Mouse (Mus musculus): Measurements from ENCODE around the gene Nup93.
"Not testable (repeated sequence)": the region's sequence is repeated elsewhere in the genome, so short reads cannot be mapped to it uniquely, and the experiment has no call there.

Gene Nup93

DNA sequence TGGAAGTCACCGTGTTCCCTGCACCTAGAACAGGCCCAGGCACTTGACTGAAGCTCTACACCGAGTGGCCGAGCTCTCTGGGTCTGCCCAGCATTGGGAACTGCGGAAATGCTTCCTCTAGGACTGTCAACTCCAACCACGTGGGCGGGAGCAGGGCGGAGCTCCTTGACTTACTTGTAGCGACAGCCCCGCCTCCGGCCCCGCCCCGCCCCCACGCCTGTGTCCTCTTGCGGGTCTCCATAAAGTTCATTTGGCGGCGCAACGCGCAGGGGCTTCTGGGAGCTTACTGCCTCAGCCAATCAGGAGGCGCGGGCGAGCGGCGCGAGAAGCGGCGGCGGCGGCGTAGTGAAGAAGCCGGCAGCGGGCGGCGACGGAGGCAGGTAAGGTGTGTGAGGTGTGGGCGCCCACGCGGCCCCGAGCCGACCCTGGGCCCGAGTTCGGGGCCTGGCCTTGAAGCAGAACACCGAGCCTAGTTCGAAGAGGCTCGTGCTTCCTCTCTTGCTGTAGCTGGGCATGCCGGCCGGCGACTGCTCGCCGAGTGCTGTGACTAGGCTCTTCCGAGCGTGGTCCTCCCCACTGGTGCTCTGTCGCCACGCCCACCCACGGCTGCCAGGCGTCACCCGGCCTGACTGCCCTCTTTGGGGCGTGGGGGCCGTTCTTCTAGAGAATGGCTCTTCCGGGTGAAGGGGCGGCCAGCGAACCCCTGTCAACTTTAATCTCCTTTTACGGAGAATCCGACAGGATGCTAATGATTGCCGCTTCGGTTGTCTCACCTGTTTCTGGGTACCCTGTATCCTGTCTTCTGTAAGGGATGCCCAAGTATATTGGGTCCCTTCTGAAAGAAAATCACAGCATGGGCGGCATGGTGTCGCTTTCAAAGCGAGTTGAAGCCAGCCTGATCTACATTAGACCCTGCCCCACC, at the start of gene Nup93:
Gene Nup93, plus strand, starts transcription at position 313 of the 922 bp plus-strand sequence.
- DNase-seq (ENCODE audit: low spot score): peak; percentile 97

DNA sequence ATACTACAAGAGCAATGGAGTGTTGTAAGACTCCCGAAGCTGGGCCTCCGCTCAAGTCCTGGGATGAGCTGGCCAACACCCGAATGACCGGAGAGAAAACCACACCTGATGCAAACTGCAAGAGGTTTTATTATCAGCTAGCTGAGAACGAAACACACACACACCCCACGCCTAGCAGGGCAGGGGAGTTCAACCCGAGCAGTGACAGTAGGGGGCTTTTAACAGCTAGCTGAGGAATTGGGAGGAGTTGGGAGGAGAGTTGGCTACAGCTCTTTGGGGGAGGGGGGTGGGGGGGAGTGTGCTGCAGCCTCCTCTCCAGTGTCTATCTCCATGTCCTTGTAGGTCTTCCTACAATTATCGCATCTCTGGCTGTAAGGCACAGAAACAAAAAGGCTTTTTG, 48.6 kb upstream of the Nup93 start:
- not testable (repeated sequence) for DNase-seq (ENCODE audit: low spot score)

DNA sequence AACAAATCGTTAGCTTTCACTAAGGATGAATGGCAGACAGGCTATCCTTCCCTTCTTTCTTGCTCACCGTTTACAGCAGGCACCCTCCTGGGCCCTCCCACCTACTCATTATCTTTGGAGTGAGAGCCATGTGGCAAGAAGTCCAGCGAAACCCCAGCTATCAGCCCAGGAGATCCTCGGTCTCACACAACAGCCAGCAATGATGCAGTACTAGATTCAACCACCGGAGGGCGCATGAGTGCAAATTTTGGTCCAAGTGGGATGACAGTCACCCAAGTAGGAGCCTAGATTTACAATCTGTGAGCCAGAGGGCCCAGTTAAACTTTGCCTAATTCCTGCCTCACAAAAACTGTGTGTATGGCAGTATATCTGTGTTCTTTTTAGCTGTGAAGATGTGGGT, 47.1 kb upstream of the Nup93 start:
- DNase-seq (ENCODE audit: low spot score): peak; percentile 69

DNA sequence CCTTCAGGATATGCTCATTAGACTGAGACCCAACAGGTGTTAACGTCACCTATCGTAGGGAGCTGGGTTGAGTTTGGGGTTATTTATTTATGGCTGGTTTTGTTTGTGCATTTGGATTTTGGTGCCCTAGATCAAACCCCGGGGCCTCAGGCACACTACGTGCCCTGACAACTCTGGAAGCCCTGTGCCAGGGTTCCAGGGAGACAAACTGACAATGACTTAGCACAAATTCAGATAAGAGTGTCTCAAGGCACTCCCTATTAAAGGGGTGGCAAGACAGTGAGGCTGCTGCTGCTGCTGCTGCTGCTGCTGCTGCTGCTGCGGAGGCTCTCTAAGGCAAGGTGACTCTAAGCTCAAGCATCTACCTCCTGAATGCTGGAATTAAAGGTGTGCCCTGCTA, 44.8 kb upstream of the Nup93 start:
- no peak for DNase-seq (ENCODE audit: low spot score)

DNA sequence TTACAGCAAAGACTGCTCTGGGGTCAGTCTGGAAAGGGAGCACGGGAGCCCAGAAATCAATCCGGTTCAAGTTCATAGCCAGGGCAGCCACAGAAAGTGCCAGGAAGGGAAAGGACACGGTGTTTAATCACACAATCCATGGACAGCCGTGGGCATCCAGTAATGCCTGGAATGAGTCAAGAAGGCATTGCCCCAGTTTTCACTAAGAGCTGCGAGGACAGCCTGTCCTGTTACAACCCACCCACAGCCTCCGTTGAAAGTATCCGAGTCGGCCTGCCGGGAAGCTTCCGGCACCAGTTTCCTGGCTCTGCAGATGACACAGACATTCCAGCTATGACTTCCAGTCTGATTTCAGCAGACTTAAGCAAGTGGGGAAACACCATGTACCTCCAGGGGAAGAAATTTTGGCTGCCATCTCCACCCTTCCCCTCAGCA, 43.0 kb upstream of the Nup93 start:
- no peak for DNase-seq (ENCODE audit: low spot score)

DNA sequence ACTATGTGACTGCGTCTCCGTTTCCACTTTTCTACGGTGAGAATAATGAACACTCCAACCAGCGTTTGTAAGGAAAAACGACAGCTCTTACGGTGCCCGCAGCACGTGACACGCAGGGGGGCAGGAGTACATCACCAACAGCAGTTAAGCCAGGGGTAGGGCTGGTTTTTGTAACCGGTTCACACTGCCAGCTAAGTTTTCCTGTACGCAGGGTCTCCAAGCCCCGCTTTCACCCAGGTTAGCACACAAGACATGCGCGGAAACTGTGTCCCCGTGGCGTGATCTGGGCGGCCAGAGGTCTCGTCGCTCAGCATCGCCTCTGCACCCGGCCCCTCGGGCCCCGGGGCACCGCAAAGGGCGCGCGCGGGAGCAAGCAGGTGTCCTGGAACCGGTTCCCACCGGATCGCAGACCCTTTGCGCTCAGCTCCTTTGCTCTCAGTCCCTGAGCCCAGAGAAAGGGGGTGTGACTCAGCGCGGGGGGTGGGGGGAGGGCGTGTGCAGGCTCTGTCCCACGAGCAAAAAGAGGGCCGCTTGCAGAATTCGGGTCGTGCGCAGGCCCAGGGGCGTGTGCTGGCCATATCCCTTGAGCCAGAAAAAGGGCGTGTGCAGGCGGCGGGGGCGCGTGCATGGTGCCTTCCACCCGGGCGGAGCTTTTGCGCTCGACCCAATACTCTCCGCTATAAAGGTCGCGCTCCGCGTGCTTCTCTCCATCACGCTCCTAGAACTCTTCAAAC, 42.1 kb upstream of the Nup93 start, which contains the start of gene Mt2:
Gene Mt2, plus strand, starts transcription at position 590 of the 734 bp plus-strand sequence.
- DNase-seq (ENCODE audit: low spot score): peak; percentile 89

DNA sequence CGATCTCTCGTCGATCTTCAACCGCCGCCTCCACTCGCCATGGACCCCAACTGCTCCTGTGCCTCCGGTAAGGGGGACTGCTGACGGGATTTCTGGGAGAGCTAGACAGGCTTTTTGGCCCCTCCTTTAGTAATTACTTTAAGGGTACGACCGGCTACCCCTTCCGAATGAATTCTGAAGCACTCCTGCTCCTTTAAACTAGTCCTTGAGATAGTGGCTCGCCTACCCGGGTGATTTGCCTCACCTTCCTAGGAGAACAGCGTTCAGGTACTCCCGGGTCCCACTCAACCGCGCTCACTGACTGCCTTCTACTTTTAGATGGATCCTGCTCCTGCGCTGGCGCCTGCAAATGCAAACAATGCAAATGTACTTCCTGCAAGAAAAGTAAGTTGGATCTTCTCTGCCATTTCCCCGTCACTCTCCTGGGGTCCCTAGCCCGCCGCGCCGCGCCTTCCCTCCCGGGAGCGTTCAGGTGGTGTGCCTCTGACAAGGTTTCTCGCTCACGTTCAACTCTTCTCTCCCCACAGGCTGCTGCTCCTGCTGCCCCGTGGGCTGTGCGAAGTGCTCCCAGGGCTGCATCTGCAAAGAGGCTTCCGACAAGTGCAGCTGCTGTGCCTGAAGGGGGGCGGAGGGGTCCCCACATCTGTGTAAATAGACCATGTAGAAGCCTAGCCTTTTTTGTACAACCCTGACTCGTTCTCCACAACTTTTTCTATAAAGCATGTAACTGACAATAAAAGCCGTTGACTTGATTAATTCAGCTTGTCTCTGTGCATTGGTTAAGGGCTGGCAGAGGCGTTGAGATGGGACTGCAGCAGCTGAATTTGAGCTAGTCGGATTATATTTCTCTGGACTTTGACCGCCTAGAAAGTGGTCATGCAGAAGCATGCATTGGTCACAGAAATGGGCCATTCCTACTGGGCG, 41.3 kb upstream of the Nup93 start:
- no peak for DNase-seq (ENCODE audit: low spot score)

DNA sequence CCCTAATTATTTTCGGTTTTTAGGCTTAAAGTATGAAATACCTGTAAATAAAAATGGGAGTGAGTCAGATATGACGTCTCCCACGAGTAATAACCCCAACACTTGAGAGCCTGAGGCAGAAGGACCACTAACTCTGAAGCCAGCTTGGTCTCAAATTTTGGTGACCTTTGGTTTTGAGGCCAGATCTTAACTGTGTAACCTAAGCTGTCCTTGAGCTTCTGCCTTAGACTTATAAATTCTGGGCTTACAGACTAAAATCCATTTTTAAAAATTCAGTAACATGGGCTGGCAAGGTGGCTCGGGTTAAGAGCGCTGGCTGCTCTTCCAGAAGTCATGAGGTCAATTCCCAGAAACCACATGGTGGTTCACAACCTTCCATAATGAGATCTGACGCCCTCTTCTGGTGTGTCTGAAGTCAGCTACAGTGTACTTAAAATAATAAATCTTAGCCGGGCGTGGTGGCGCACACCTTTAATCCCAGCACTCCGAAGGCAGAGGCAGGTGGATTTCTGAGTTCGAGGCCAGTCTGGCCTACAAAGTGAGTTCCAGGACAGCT, 40.4 kb upstream of the Nup93 start:
- no peak for DNase-seq (ENCODE audit: low spot score)

DNA sequence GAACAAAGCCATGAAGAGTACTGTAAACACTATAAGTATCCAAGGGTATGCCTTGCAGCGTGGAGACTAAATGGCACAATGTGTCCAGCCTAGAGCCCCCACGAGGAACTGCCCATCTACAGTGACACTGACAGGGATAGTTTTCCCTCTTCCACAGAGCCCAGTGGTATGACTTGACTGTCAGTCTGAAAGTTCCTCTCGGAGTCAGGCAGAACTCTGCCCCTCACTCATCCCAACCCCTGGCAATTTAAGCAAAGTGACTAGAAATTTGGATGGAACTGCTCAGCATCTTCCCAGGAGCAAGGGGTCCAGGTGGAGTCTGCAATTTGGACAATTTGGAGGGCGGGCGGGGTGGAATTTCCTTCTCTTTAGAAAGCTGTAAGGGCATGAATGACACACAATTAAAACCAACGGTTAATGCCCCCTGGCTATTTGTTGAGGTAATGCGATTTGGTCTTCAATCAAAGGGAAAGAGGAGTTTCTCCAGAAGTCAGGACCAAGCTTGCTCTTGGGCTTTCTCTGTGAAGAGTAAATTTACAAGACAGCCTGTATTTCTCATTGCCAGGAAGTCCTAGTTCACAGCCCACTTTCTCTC, 39.6 kb upstream of the Nup93 start:
- DNase-seq (ENCODE audit: low spot score): no peak

DNA sequence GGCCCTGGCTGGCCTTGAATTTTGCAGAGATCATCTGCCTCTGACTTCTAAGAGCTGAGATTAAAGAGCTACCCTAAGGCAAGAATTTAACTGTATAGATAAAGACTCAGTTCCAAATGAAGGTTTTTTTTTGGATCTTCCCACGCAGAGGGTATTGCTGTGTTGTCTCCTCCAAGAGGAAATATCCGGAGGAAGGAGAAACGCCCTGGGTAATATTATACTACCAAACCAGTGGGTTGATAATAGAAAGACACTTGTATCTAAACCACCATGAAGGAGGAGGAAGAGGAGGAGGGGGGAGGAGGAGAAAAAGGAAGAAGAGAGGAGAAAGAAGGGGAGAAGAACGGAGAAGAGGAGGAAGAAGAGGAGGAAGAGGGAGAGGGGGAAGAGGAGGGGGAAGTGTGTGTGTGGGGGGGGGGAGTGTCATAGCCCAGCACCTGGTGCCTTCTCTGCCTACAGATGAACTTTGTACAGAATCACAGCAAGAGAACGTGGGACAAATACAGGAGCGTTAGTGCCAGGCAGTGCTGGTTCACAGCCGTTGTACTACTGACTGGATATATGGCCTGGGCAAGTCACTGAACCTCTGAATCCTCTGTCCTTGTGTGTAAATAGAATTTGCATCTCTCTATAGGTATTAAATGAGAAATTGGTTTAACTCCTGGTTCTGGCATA, 36.5 kb upstream of the Nup93 start:
- DNase-seq (ENCODE audit: low spot score): no peak

DNA sequence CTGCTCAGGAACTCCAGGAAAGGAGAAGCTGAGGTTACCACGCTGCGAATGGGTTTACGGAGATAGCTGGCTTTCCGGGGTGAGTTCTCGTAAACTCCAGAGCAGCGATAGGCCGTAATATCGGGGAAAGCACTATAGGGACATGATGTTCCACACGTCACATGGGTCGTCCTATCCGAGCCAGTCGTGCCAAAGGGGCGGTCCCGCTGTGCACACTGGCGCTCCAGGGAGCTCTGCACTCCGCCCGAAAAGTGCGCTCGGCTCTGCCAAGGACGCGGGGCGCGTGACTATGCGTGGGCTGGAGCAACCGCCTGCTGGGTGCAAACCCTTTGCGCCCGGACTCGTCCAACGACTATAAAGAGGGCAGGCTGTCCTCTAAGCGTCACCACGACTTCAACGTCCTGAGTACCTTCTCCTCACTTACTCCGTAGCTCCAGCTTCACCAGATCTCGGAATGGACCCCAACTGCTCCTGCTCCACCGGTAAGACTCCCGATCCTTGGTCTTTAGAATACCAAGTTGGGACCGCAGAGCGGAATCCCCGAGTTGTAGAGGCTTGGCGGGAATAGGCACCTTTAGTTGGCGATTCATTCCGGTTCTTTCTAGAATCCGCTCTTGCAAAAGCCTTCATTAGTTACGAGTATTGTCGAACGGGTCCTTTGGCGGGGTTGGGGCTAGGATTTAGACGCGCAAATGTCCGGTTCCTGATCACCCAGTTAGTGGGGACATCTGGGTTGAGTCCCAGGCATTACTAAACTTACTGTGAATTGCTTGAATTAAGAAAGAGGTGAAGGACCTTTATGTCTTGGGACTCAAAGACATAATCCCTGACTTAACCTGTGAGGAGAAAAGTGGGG, 35.3 kb upstream of the Nup93 start, which contains the start of gene Mt1:
Gene Mt1, plus strand, starts transcription at position 226 of the 856 bp plus-strand sequence.
- peak; percentile 95 for DNase-seq (ENCODE audit: low spot score)

DNA sequence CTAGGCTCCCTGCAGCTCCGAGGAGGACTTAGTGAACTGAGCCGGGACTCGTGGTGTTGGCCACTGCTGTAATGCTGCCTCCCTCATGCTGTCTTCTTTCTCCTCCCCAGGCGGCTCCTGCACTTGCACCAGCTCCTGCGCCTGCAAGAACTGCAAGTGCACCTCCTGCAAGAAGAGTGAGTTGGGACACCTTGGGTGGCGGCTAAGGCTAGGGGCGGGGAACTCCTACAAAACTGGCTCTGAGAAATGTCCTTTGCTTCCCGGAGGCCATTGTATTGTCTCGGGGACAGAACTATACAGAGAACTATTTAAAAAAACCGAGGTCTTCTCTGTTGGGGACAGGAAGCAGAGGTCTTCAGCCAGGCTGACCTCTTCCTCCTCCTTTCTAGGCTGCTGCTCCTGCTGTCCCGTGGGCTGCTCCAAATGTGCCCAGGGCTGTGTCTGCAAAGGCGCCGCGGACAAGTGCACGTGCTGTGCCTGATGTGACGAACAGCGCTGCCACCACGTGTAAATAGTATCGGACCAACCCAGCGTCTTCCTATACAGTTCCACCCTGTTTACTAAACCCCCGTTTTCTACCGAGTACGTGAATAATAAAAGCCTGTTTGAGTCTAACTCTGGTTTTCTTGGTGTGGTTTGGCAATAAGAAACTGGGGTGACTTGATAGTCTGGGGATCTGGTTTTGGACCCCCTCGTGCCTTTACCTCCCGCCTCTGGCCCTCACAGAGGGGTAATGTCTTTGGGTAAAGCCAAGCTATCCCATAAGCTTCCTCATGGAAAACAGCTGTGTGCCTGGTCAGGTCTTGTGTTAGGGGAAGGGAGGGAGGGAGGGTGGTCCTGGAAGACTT, 34.4 kb upstream of the Nup93 start:
- DNase-seq (ENCODE audit: low spot score): no peak

DNA sequence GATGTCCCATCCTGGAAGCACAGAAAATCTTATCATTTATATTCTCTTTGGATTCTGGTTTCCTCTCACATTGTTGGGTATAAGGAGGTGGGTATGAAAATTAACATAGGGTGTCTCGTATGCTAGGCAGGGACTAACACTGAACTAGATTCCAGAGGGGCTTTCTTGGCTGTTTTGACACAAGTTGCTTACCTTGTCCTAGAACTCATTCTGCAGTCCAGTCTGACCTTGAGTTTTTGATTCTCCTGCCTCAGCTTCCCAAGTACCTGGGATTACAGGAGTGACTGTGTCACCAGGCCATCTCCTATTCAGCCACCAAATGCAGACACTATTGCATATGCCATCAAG, 33.8 kb upstream of the Nup93 start:
- no peak for DNase-seq (ENCODE audit: low spot score)

DNA sequence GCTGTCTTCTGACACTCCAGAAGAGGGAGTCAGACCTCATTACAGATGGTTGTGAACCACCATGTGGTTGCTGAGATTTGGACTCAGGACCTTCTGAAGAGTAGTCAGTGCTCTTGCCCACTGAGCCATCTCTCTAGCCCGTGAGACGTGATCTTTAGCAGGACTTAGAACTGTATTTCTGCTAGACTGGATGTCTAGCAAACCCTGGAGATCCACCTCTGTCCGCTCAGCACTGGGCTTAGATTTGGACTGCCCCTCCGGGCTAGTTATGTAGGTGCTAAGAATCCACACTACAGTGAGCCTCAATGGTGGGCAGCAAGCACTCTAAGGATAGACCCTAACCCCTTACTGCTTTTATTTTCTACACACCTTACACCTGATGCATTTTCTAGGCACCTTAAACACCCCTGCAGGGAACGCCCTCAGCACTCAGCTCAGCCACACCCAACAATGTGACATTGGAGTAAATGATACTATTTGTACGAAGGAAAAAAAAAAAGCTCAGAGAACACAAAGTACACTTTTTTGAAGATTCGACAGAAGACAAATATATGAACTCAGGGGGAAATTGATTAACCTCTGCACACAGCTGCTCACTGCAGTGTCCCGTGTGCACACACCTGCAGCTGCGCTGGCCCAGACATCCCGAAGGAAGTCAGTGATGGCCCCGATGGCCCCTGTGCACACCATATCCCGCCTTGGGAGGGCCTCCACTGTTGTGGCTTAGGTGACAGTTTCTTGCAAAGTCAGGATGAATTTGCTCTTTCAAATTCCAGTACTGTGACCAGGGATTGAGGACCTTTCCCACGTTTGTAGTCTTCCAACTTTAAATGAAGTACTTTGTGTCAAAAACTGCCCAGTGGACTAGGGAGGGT, 32.1 kb upstream of the Nup93 start:
- no peak for DNase-seq (ENCODE audit: low spot score)

DNA sequence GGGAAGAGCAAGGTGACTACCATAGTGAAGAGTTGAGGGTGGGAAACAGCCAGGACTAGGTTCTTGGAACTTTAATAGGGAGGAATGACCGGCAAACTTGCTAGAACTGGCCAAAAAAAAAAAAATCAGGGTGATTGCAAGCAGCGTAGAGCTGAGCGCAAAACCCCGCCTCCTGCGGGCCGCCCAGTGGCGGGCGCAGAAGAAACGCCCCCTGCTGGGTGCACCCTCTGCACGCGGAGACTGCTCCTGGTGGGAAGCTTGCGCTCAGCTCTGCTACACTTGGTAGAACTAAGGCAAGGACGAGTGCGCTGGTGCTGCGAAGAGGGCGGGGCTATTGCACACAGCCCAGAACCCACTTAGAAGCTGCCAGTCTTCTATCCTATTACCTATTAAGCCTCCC, 31.2 kb upstream of the Nup93 start:
- DNase-seq (ENCODE audit: low spot score): peak; percentile 81

DNA sequence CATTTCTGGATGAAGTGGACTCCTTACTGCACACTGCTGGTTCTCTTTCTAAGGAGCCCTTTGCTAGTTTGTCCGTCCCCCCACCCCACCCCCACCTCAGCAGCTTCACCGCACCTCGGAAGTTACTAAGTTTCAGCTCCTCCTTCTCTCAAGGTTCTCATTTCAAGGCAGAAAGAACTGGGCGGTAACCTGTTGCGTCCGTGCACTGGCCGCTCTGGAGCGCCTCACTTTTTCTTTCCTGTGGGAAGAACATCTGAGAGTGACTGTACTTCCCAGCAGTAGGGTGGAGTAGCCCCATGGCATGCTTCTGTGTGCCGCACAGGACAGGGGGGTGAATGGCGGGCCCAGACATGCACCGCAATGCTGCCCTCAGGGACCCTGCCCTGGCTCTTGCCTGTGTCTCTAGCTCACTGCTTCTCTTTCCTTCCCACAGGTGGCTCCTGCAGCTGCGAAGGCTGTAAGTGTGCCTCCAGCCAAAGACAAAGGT, 30.0 kb upstream of the Nup93 start:
- DNase-seq (ENCODE audit: low spot score): no peak

DNA sequence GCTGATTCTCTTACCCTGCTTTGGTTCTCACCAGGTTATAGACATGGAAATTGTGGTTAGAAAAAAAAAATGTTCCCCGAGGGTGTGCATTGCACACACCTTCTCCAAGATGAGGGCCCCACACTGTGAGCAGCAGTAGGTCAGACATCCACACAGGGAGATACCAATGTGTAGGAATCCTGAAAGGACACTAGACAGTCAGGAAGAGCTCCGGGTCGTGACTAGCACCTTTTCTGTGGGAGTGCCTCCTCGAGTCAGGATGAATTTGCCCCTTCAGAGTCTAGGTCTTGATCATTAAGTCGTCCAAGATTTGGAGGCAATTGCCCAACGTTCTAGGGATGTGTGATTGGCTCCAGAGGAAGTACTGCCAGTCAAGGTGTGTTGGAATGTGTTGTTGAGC, 28.6 kb upstream of the Nup93 start:
- DNase-seq (ENCODE audit: low spot score): no peak

DNA sequence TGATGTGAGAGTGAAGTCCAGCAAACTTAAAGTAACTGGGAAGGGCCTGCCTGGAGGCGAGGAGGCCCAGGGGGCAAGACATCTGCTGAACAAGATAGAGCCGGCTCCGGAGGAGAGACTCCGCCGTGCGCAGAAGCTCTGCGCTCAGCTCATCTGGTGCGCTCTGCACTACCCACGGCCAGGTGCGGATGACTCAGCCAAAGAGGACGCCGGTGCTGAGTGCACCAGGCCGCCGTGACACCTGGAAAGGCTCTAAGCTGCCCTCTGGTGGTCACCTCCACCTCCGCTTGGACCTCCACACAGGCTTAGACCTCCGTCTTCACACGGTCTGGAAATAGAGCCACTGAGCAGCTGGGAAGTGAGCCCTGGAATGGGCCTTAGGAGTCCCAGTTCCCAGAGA, 27.8 kb upstream of the Nup93 start:
- DNase-seq (ENCODE audit: low spot score): peak; percentile 61

All from ovary, adult 18-20 months (tissue).